24 mouse cellular contexts compared by ENCODE assay signal in genomic region chr12:108940255-108940654, GRCm38 (mm10). TPM values are rescaled to one million over a fixed set of nuclear protein-coding genes. Genes with fewer than 3 reads are reported as not detected.
DNase-seq lines count a peak whose midpoint lies in the region; TF ChIP-seq lines count a peak whose summit lies in the region.
"Had no signal": no experiment of that assay in that cellular context is flagged by ENCODE, and none has a peak within 500 bp of the region (broad histone marks: within the 10 kb centered on the region; RNA-seq: fewer than 3 reads in every experiment).

No protein-coding gene starts in this region.

- no peaks in the 10 kb centered on the region for H3K27me3 ChIP-seq in thymus, adult 2 months (ENCODE audit: control insufficient read depth, insufficient read depth, low read length)
- H3K27me3 ChIP-seq: CH12.LX; embryonic facial prominence, embryonic 12.5 days; embryonic facial prominence, embryonic 15.5 days; heart, embryonic 12.5 days; heart, embryonic 15.5 days; hindbrain, embryonic 13.5 days; Patski had no signal

- H3K36me3 ChIP-seq in thymus, adult 2 months (ENCODE audit: control insufficient read depth, insufficient read depth, low read length) = no peaks in the 10 kb centered on the region
- H3K36me3 ChIP-seq: embryonic facial prominence, embryonic 12.5 days; embryonic facial prominence, embryonic 15.5 days; heart, embryonic 12.5 days; heart, embryonic 15.5 days; hindbrain, embryonic 10.5 days; hindbrain, embryonic 13.5 days had no signal

- no peak for DNase-seq in thymus, adult 2 months
- no peak for DNase-seq in thymus, adult 18-20 months
- DNase-seq in thymus, postnatal 0 days (ENCODE audit: low spot score) = peak; percentile 48
- peak; percentile 55 for DNase-seq in thymus, postnatal 4 days
- no peak for DNase-seq in layer of hippocampus, adult 18-20 months (ENCODE audit: low spot score in 2 of 2)
- no peak for DNase-seq in right cerebral cortex, adult 18-20 months
- DNase-seq: adrenal gland, postnatal 10 days; adrenal gland, postnatal 36 days; cerebellum, adult 11 months; cerebellum, adult 2 months; cerebellum, adult 9-11 months; cerebellum, postnatal 25 days; gastrocnemius, postnatal 25 days; heart, adult 18-20 months; heart, postnatal 10 days; heart, postnatal 36 days had no signal

- no peak overlapping the region for H3K4me3 ChIP-seq in thymus, adult 2 months (ENCODE audit: control insufficient read depth, insufficient read depth, low read length)
- H3K4me3 ChIP-seq: embryonic facial prominence, embryonic 12.5 days; embryonic facial prominence, embryonic 15.5 days; heart, embryonic 12.5 days; heart, embryonic 15.5 days; hindbrain, embryonic 10.5 days; hindbrain, embryonic 13.5 days had no signal

- H3K4me1 ChIP-seq in thymus, adult 2 months (replicated peaks; ENCODE audit: control insufficient read depth, insufficient read depth, low read length) = peaks cover 29% of the 10 kb centered on the region
- H3K4me1 ChIP-seq: embryonic facial prominence, embryonic 12.5 days had no signal

- TF ChIP-seq POLR2A in thymus, adult 2 months (IDR thresholded peaks at IDR 0.05; ENCODE audit: control insufficient read depth, extremely low read depth, insufficient read depth, low read length, poor library complexity) = no peak

- no peak overlapping the region for H3K27ac ChIP-seq in thymus, adult 2 months (ENCODE audit: control insufficient read depth, insufficient read depth, low read length)
- H3K27ac ChIP-seq: embryonic facial prominence, embryonic 12.5 days; embryonic facial prominence, embryonic 15.5 days; heart, embryonic 15.5 days; hindbrain, embryonic 10.5 days had no signal

- TF ChIP-seq CTCF in thymus, adult 2 months (IDR thresholded peaks at IDR 0.05; ENCODE audit: borderline replicate concordance, control insufficient read depth, extremely low read depth, insufficient read depth, low read length, poor library complexity) = 0 out of 2 replicates have a peak, but pooled peaks have one; percentile 14

- WGBS in thymus, adult 2 months = 33% methylated on average over 1 of the region's 1 CpGs

RNA-seq across cellular contexts. Expression of gene Wars, which starts 46.3 kb away (rescaled TPM):
- polyA plus RNA-seq in thymus, adult 2 months (2012; rRNA removed) = 71.3 and 72.3 TPM in 2 replicates
- polyA plus RNA-seq in thymus, postnatal 0 days (2015; fragmentation: Nextera tagmentation; extraction: Ambion mirVana) = 59.5 and 64.1 TPM in 2 replicates
- 10 to 100 TPM; 84.7 to 91.2 TPM for total RNA-seq in layer of hippocampus, adult 18-20 months (2021)

RNA-seq across cellular contexts. Expression of gene Wdr25, which starts 46.8 kb away (rescaled TPM):
- polyA plus RNA-seq in thymus, adult 2 months (2012; rRNA removed) = 12.4 and 13.7 TPM in 2 replicates
- polyA plus RNA-seq in thymus, postnatal 0 days (2015; fragmentation: Nextera tagmentation; extraction: Ambion mirVana) = 8.1 and 9.1 TPM in 2 replicates
- total RNA-seq in layer of hippocampus, adult 18-20 months (2021) = 10 to 100 TPM; 11.6 to 14.3 TPM

Comparison
In these comparisons a context has a peak if more than half of its experiments do, and no peak if none do; other contexts are left out.
1. DNase-seq: peak in thymus, postnatal 0 days (single experiment) and thymus, postnatal 4 days (single experiment); none in thymus, adult 2 months (single experiment), thymus, adult 18-20 months (0 of 2), layer of hippocampus, adult 18-20 months (0 of 2) and right cerebral cortex, adult 18-20 months (single experiment).